Mouse (Mus musculus) monocyte, adult 5-6 weeks (primary cell): ENCODE measurements around the gene B4galt4. TPM values are rescaled to one million over a fixed set of nuclear protein-coding genes. Genes with fewer than 3 reads are reported as not detected.

Experiments used
- ATAC-seq: fragments of 153-309, 156-312 bp; replicated peaks from 2 replicates; pipeline ENCODE4 v1.8.0; 2017; ENCODE audit warnings: mild to moderate bottlenecking; ENCODE audit not compliant: low TSS enrichment, insufficient number of reproducible peaks, severe bottlenecking, poor library complexity, low FRiP score
- total RNA-seq: library from RNA; stranded (forward); fragments of 200-1000, 200-491, 200-594 nt; gene quantifications from 3 replicates; pipeline ENCODE4 v1.2.3, GENCODE M21; 2017

Gene B4galt4
- total RNA-seq, 1 experiment from 2014 or later: 8.1 TPM

GRCm38 (mm10) chr16:38761972-38762371 lies 19.9 kb downstream of the B4galt4 start:
- no peak for ATAC-seq

- ATAC-seq: no peak
Measured at GRCm38 (mm10) chr16:38762401-38762800, 20.3 kb downstream of the B4galt4 start.

- ATAC-seq: no peak
Measured at GRCm38 (mm10) chr16:38763508-38763907, 21.4 kb downstream of the B4galt4 start.

GRCm38 (mm10) chr16:38766671-38767070 lies 24.6 kb downstream of the B4galt4 start:
- ATAC-seq: no peak

- ATAC-seq: no peak
Measured at GRCm38 (mm10) chr16:38767761-38768160, 25.7 kb downstream of the B4galt4 start.

- no peak for ATAC-seq
Measured at GRCm38 (mm10) chr16:38768386-38768785, 26.3 kb downstream of the B4galt4 start.

GRCm38 (mm10) chr16:38769529-38769928 lies 27.5 kb downstream of the B4galt4 start:
- ATAC-seq: no peak

GRCm38 (mm10) chr16:38771145-38771544 lies 29.1 kb downstream of the B4galt4 start:
- ATAC-seq: no peak

GRCm38 (mm10) chr16:38772906-38773496 lies 30.9 kb downstream of the B4galt4 start:
- no peak for ATAC-seq

- no peak for ATAC-seq
Measured at GRCm38 (mm10) chr16:38774964-38775746, 33.1 kb downstream of the B4galt4 start.

- ATAC-seq: no peak
Measured at GRCm38 (mm10) chr16:38776342-38776741, 34.3 kb downstream of the B4galt4 start.

- ATAC-seq: no peak
Measured at GRCm38 (mm10) chr16:38780960-38781572, 39.0 kb downstream of the B4galt4 start.

GRCm38 (mm10) chr16:38781946-38782345 lies 39.9 kb downstream of the B4galt4 start:
- ATAC-seq: no peak

GRCm38 (mm10) chr16:38782524-38783067 lies 40.5 kb downstream of the B4galt4 start:
- no peak for ATAC-seq

GRCm38 (mm10) chr16:38785301-38785700 lies 43.2 kb downstream of the B4galt4 start:
- no peak for ATAC-seq

GRCm38 (mm10) chr16:38789016-38789415 lies 47.0 kb downstream of the B4galt4 start:
- no peak for ATAC-seq

- no peak for ATAC-seq
Measured at GRCm38 (mm10) chr16:38789966-38790365, 47.9 kb downstream of the B4galt4 start.

- ATAC-seq: no peak
Measured at GRCm38 (mm10) chr16:38793120-38793519, 51.1 kb downstream of the B4galt4 start.

GRCm38 (mm10) chr16:38798957-38799450 lies 56.9 kb downstream of the B4galt4 start:
- no peak for ATAC-seq
